Mouse (Mus musculus): ENCODE data around the gene Psme1. TPM values are rescaled to one million over a fixed set of nuclear protein-coding genes. Genes with fewer than 3 reads are reported as not detected.

The Psme1 gene
- polyA plus RNA-seq, 1 experiment from 2014 or later: 216 TPM

DNA sequence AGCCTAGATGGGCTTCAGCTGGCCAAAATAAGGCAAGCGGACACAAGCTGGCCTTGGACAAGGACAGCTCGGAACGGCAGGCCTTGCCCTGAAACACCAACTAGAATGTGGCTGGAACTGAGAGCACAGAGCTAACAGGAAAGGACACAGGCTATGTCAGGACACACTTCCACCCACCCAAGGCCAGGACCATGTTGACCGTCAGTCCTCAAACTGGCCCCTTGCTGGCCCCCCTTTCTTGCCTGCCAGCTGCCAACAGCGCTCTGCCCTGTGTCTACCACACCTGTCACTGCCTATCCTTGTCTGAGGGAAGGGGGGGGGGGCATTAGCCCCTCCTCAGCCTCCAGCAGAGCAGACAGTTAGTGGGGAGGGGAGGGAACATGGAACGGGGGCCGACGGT lies 2.6 kb upstream of the Psme1 start, which contains the start of gene Fitm1:
TSS of gene Fitm1 (plus strand) at position 316 of the 400 bp plus-strand sequence.
- H3K9ac ChIP-seq: peak within 1 kb of the TSS; percentile 65
- H3K4me1 ChIP-seq (replicated peaks): peaks cover 47% of the 10 kb centered on the region
- peak within 1 kb of the TSS; percentile 51 for H3K4me3 ChIP-seq
- no peaks in the 10 kb centered on the region for H3K9me3 ChIP-seq (replicated peaks)
- H3K27me3 ChIP-seq: no peaks in the 10 kb centered on the region
- peak within 1 kb of the TSS; percentile 98 for H3K27ac ChIP-seq
- peaks cover 6% of the 10 kb centered on the region; the same call in 1 of the 2 replicates for H3K36me3 ChIP-seq
- peak within 1 kb of the TSS; percentile 64 for H3K4me2 ChIP-seq
- peak; percentile 62 for ATAC-seq (replicated peaks; ENCODE audit: insufficient number of reproducible peaks, insufficient read depth, low FRiP score, low read depth)
- 40% methylated on average over 8 of the region's 8 CpGs for WGBS

- Histone ChIP-seq H3K9me3 (replicated peaks) (no peaks in the 10 kb centered on the region), H3K4me1 (replicated peaks) (peaks cover 43% of the 10 kb centered on the region), H3K4me2 (peak overlapping the region; percentile 64), H3K27me3 (no peaks in the 10 kb centered on the region), H3K27ac (peak overlapping the region; percentile 98), H3K36me3 (peaks cover 9% of the 10 kb centered on the region), H3K4me3 (peak overlapping the region; percentile 51), H3K9ac (peak overlapping the region; percentile 65)
- ATAC-seq (replicated peaks; ENCODE audit: insufficient number of reproducible peaks, insufficient read depth, low FRiP score, low read depth): 0 out of 2 replicates have a peak, but pooled peaks have one; percentile 28
- 28% methylated on average over 13 of the region's 13 CpGs for WGBS
Observed at GRCm38 (mm10) chr14:55575711-55576110, 2.2 kb upstream of the Psme1 start.

- Histone ChIP-seq H3K9me3 (replicated peaks) (no peaks in the 10 kb centered on the region), H3K4me3 (peak overlapping the region; percentile 51), H3K9ac (peak overlapping the region; percentile 65; the same call in 1 of the 2 replicates), H3K27ac (peak overlapping the region; percentile 98), H3K4me1 (replicated peaks) (peaks cover 39% of the 10 kb centered on the region), H3K27me3 (no peaks in the 10 kb centered on the region), H3K36me3 (peaks cover 15% of the 10 kb centered on the region), H3K4me2 (peak overlapping the region; percentile 64)
- no peak for ATAC-seq (replicated peaks; ENCODE audit: insufficient number of reproducible peaks, insufficient read depth, low FRiP score, low read depth)
- 50% methylated on average over 16 of the region's 16 CpGs for WGBS
Observed at GRCm38 (mm10) chr14:55576376-55576775, 1.5 kb upstream of the Psme1 start.

DNA sequence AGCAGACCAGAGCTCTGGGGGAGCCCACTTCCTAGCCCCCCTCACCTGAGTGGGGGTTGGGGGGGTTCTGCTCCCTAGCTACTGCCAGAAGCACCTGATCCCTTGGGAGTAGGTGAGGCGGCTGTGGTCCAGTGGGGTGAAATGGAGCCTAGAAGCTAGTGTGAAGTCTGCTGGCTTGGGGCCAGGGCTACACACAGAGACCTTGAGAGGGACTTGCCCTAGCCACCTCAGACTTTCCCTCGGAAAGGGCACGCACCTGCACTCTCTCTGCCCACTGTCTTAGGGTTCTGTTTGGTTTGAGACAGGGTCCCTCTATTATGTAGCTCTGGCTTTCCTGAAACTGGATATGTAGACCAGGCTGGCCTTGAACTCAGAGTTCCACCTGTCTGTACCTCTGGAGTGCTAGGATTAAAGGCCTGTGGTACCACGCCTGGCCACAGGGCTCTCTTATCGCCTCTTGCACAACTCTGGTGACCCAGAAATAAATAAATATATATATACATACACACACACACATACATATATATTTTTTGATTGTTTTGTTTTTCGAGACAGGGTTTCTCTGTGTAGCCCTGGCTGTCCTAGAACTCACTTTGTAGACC lies 846 bp downstream of the Psme1 start:
- Histone ChIP-seq H3K27ac (peak overlapping the region; percentile 86), H3K36me3 (peaks cover 20% of the 10 kb centered on the region), H3K27me3 (no peaks in the 10 kb centered on the region), H3K4me1 (replicated peaks) (peaks cover 39% of the 10 kb centered on the region), H3K9ac (peak overlapping the region; percentile 88), H3K4me2 (peak overlapping the region; percentile 78), H3K9me3 (replicated peaks) (no peaks in the 10 kb centered on the region), H3K4me3 (peak overlapping the region; percentile 79)
- ATAC-seq (replicated peaks; ENCODE audit: insufficient number of reproducible peaks, insufficient read depth, low FRiP score, low read depth): peak; percentile 28
- 22% methylated on average over 6 of the region's 6 CpGs for WGBS

DNA sequence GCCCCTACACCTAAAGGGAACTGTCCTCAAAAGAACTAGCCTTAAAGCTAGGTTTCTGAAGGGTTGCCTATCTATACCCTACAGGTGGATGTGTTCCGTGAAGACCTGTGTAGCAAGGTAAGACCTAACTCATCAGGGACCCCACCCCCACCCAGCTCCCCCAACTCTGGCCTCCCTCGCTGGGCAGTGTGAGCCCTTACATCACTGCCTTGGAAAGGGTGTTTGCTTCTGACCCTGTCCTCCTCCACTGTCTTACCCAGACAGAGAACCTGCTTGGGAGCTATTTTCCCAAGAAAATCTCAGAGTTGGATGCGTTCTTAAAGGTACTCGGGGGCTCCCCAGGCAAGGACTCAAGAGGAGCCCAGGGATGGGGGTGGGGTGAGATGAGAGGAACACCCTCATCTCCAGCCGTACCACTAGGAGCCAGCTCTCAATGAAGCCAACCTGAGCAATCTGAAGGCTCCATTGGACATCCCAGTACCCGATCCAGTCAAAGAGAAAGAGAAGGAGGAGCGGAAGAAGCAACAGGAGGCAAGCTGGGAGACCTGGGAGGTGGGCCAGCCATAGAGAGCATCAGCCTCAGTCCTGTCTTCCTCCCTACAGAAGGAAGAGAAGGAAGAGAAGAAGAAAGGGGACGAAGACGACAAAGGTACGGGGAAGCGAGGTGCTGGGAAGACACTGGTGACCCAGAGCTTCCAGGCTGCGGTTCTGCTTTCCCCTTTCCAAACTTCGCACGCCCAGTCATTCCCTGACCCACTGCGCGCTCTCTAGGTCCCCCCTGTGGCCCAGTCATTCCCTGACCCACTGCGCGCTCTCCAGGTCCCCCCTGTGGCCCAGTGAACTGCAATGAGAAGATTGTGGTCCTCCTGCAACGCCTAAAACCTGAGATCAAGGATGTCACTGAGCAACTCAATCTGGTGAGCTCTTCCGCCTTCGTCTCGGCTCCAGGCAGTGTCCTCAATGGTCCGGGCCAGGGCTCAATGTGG lies 1.9 kb downstream of the Psme1 start:
- no peak for ATAC-seq (replicated peaks; ENCODE audit: insufficient number of reproducible peaks, insufficient read depth, low FRiP score, low read depth)
- H3K9ac ChIP-seq: no peak overlapping the region
- no peak overlapping the region for H3K27ac ChIP-seq
- H3K9me3 ChIP-seq (replicated peaks): no peaks in the 10 kb centered on the region
- peaks cover 20% of the 10 kb centered on the region for H3K36me3 ChIP-seq
- H3K4me3 ChIP-seq: peak overlapping the region; percentile 79; the same call in 1 of the 2 replicates
- no peaks in the 10 kb centered on the region for H3K27me3 ChIP-seq
- no peak overlapping the region for H3K4me2 ChIP-seq
- WGBS: 84% methylated on average over 23 of the region's 23 CpGs
- peaks cover 37% of the 10 kb centered on the region for H3K4me1 ChIP-seq (replicated peaks)

DNA sequence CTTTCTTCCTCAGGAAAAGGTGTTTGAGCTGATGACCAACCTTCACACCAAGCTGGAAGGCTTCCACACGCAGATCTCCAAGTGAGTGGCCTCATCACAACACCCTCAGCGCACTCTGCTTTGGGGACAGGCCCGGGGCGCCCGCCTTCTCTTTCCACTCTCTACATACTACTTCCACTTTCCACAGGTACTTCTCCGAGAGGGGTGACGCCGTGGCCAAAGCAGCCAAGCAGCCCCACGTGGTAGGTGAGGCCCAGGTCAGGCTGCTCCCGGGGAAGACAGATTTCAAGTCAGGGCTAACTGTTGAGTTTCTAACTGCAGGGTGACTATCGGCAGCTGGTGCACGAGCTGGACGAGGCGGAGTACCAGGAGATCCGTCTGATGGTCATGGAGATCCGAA lies 2.8 kb downstream of the Psme1 start:
- no peak overlapping the region for H3K27ac ChIP-seq
- H3K27me3 ChIP-seq: no peaks in the 10 kb centered on the region
- no peak overlapping the region for H3K4me2 ChIP-seq
- WGBS: 89% methylated on average over 16 of the region's 16 CpGs
- no peaks in the 10 kb centered on the region for H3K9me3 ChIP-seq (replicated peaks)
- no peak for ATAC-seq (replicated peaks; ENCODE audit: insufficient number of reproducible peaks, insufficient read depth, low FRiP score, low read depth)
- peaks cover 34% of the 10 kb centered on the region for H3K4me1 ChIP-seq (replicated peaks)
- no peak overlapping the region for H3K9ac ChIP-seq
- H3K4me3 ChIP-seq: no peak overlapping the region
- peaks cover 20% of the 10 kb centered on the region for H3K36me3 ChIP-seq

DNA sequence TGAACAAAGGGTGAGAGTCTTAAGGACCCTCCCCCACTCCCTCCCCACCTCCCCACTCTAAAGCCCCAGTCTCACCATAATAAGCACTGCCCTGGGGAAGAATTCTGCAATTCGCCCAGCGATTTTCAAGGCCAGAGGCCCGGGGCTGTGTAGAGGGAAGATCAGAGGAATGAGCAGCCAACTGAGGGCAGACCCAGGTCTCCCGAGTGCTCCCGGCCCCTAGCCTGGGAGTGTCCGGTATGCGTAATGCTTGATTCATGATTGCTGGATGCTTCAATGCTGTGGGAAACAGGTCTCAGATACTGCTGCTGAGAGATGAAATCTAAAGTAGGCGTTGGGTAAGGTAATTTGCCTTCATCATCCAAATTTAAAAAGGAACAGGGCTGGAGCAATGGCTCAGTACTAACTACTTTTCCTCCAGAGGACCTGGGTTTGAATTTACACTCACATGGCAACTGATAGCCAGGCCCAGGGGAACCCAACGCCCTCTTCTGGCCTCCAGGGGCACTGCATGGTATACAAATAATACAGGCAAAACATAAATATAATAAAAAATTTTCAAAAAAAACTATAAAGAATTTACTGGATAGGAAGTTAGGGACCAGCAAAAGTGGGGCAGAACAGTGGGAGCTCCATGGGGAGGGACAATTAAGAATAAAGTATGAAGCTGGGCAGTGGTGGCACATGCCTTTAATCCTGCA lies 4.2 kb downstream of the Psme1 start:
- no peaks in the 10 kb centered on the region for H3K27me3 ChIP-seq
- H3K4me2 ChIP-seq: no peak overlapping the region
- peaks cover 23% of the 10 kb centered on the region for H3K36me3 ChIP-seq
- H3K9me3 ChIP-seq (replicated peaks): no peaks in the 10 kb centered on the region
- H3K4me1 ChIP-seq (replicated peaks): peaks cover 27% of the 10 kb centered on the region
- ATAC-seq (replicated peaks; ENCODE audit: insufficient number of reproducible peaks, insufficient read depth, low FRiP score, low read depth): no peak
- H3K9ac ChIP-seq: no peak overlapping the region
- no peak overlapping the region for H3K4me3 ChIP-seq
- H3K27ac ChIP-seq: no peak overlapping the region
- WGBS: 74% methylated on average over 9 of the region's 9 CpGs

DNA sequence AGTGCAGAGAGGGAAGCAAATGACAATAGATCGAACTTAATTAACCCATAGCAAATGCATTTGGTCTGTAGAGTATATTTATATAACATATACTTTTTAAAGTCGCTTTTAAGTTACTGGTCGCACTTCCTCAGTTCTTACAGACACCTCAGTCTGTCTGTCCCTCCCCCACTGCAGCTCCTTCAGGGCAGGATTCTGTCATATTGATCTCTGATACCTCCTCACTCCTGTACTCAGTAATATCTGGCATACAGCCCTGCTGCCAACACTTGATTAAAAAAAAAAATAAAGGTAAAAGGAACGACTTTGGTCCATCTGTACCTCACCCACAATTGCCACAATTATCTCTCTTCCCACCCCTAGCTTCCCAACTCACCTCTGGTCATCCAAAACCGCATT lies 6.4 kb downstream of the Psme1 start:
- ATAC-seq (replicated peaks; ENCODE audit: insufficient number of reproducible peaks, insufficient read depth, low FRiP score, low read depth): no peak
- H3K9ac ChIP-seq: peak overlapping the region; percentile 80
- H3K4me1 ChIP-seq (replicated peaks): peaks cover 15% of the 10 kb centered on the region
- 46% methylated on average over 5 of the region's 5 CpGs for WGBS
- no peaks in the 10 kb centered on the region for H3K27me3 ChIP-seq
- peak overlapping the region; percentile 83 for H3K27ac ChIP-seq
- peak overlapping the region; percentile 89 for H3K4me2 ChIP-seq
- H3K36me3 ChIP-seq: peaks cover 26% of the 10 kb centered on the region
- H3K9me3 ChIP-seq (replicated peaks): no peaks in the 10 kb centered on the region
- peak overlapping the region; percentile 69 for H3K4me3 ChIP-seq

GRCm38 (mm10) chr14:55584702-55585565 lies 7.0 kb downstream of the Psme1 start, which contains the start of gene Emc9:
TSS of gene Emc9 (minus strand) at chr14:55585302.
- 3% methylated on average over 43 of the region's 43 CpGs for WGBS
- H3K9me3 ChIP-seq (replicated peaks): no peaks in the 10 kb centered on the region

GRCm38 (mm10) chr14:55585566-55585960 lies 7.6 kb downstream of the Psme1 start:
- H3K9ac ChIP-seq: no peak overlapping the region
- H3K36me3 ChIP-seq: peaks cover 18% of the 10 kb centered on the region; the same call in 1 of the 2 replicates
- 47% methylated on average over 6 of the region's 6 CpGs for WGBS
- peak overlapping the region; percentile 89 for H3K4me2 ChIP-seq
- no peak for ATAC-seq (replicated peaks; ENCODE audit: insufficient number of reproducible peaks, insufficient read depth, low FRiP score, low read depth)
- no peaks in the 10 kb centered on the region for H3K9me3 ChIP-seq (replicated peaks)
- peak overlapping the region; percentile 69; the same call in 1 of the 2 replicates for H3K4me3 ChIP-seq
- peaks cover 23% of the 10 kb centered on the region for H3K4me1 ChIP-seq (replicated peaks)
- H3K27me3 ChIP-seq: no peaks in the 10 kb centered on the region
- H3K27ac ChIP-seq: peak overlapping the region; percentile 83

More at GRCm38 (mm10) chr14:55584702-55585565, 7.0 kb downstream of the Psme1 start, which contains the start of gene Emc9:
- Histone ChIP-seq H3K36me3 (peaks cover 24% of the 10 kb centered on the region), H3K27me3 (no peaks in the 10 kb centered on the region), H3K9ac (peak within 1 kb of the TSS; percentile 80), H3K4me3 (peak within 1 kb of the TSS; percentile 69), H3K27ac (peak within 1 kb of the TSS; percentile 83), H3K4me2 (peak within 1 kb of the TSS; percentile 89), H3K4me1 (replicated peaks) (peaks cover 17% of the 10 kb centered on the region)
- peak; percentile 78 for ATAC-seq (replicated peaks; ENCODE audit: insufficient number of reproducible peaks, insufficient read depth, low FRiP score, low read depth)

All from heart, embryonic 15.5 days (tissue).